Comparison of ENCODE assay signal across 8 mouse cellular contexts in genomic region chr10:80245600-80245999, GRCm38 (mm10). TPM values are rescaled to one million over a fixed set of nuclear protein-coding genes. Genes with fewer than 3 reads are reported as not detected.
DNase-seq lines count a peak whose midpoint lies in the region; ATAC-seq and TF ChIP-seq lines count a peak whose summit lies in the region.

No protein-coding gene starts in this region.

- H3K79me2 ChIP-seq in C2C12 (ENCODE audit: control insufficient read depth, insufficient read depth) = peaks cover 14% of the 10 kb centered on the region

- H3K27ac ChIP-seq in embryonic facial prominence, embryonic 12.5 days = peak overlapping the region; percentile 47; the same call in 1 of the 2 replicates
- peak overlapping the region; percentile 8; the same call in 1 of the 2 replicates for H3K27ac ChIP-seq in heart, embryonic 10.5 days
- H3K27ac ChIP-seq in kidney, embryonic 16.5 days (ENCODE audit: low read length) = no peak overlapping the region
- 0 out of 2 replicates have a peak overlapping the region, but pooled peaks have one; percentile 34 for H3K27ac ChIP-seq in liver, embryonic 15.5 days (replicated peaks)
- H3K27ac ChIP-seq in neural tube, embryonic 11.5 days (ENCODE audit: low read depth, low read length) = no peak overlapping the region

- no peaks in the 10 kb centered on the region for H3K27me3 ChIP-seq in C2C12 (ENCODE audit: control insufficient read depth, insufficient read depth, insufficient read length)
- no peaks in the 10 kb centered on the region for H3K27me3 ChIP-seq in embryonic facial prominence, embryonic 12.5 days
- no peaks in the 10 kb centered on the region for H3K27me3 ChIP-seq in heart, embryonic 10.5 days (ENCODE audit: insufficient read depth, poor library complexity, severe bottlenecking)
- no peaks in the 10 kb centered on the region for H3K27me3 ChIP-seq in kidney, embryonic 16.5 days (ENCODE audit: insufficient read depth, low read length)
- H3K27me3 ChIP-seq in liver, embryonic 15.5 days = no peaks in the 10 kb centered on the region
- H3K27me3 ChIP-seq in neural tube, embryonic 11.5 days (ENCODE audit: control insufficient read depth, insufficient read depth, low read length) = no peaks in the 10 kb centered on the region

- H3K4me3 ChIP-seq in C2C12 (ENCODE audit: insufficient read depth, poor library complexity, severe bottlenecking) = no peak overlapping the region
- no peak overlapping the region for H3K4me3 ChIP-seq in embryonic facial prominence, embryonic 12.5 days
- H3K4me3 ChIP-seq in heart, embryonic 10.5 days = peak overlapping the region; percentile 27; the same call in 1 of the 2 replicates
- H3K4me3 ChIP-seq in kidney, embryonic 16.5 days (ENCODE audit: low read length) = no peak overlapping the region
- no peak overlapping the region for H3K4me3 ChIP-seq in liver, embryonic 15.5 days (replicated peaks)
- no peak overlapping the region for H3K4me3 ChIP-seq in neural tube, embryonic 11.5 days (ENCODE audit: low read depth, low read length)

- peaks cover 11% of the 10 kb centered on the region for H3K79me3 ChIP-seq in C2C12 (ENCODE audit: low read depth)

- TF ChIP-seq CTCF in C2C12 (IDR thresholded peaks at IDR 0.05; ENCODE audit: control insufficient read depth, insufficient read depth, insufficient read length) = peak; percentile 33

- DNase-seq in adrenal gland, postnatal 36 days = peak; percentile 81 to 88
- peak; percentile 89 for DNase-seq in heart, embryonic 10.5 days (ENCODE audit: low spot score)
- peak; percentile 84 for DNase-seq in neural tube, embryonic 11.5 days (ENCODE audit: low spot score)
- DNase-seq in testis, postnatal 10 days (ENCODE audit: low spot score) = peak; percentile 87

- ATAC-seq in embryonic facial prominence, embryonic 12.5 days (ENCODE audit: insufficient number of reproducible peaks, insufficient read depth, low FRiP score, low TSS enrichment) = no peak
- ATAC-seq in kidney, embryonic 16.5 days (ENCODE audit: low FRiP score, low TSS enrichment) = no peak
- no peak for ATAC-seq in liver, embryonic 15.5 days (ENCODE audit: insufficient read depth)
- ATAC-seq in neural tube, embryonic 11.5 days (ENCODE audit: insufficient read depth, low FRiP score, low TSS enrichment) = no peak

- peaks cover 46% of the 10 kb centered on the region for H3K36me3 ChIP-seq in C2C12 (ENCODE audit: control insufficient read depth, insufficient read depth)
- H3K36me3 ChIP-seq in embryonic facial prominence, embryonic 12.5 days = peaks cover 42% of the 10 kb centered on the region
- peaks cover 41% of the 10 kb centered on the region for H3K36me3 ChIP-seq in heart, embryonic 10.5 days
- H3K36me3 ChIP-seq in kidney, embryonic 16.5 days (ENCODE audit: insufficient read depth, low read length) = peaks cover 37% of the 10 kb centered on the region
- H3K36me3 ChIP-seq in liver, embryonic 15.5 days (replicated peaks) = peaks cover 42% of the 10 kb centered on the region
- peaks cover 28% of the 10 kb centered on the region for H3K36me3 ChIP-seq in neural tube, embryonic 11.5 days (ENCODE audit: control insufficient read depth, insufficient read depth, low read length)

- no peak overlapping the region for H3K4me2 ChIP-seq in embryonic facial prominence, embryonic 12.5 days (replicated peaks)
- no peak overlapping the region for H3K4me2 ChIP-seq in kidney, embryonic 16.5 days (replicated peaks; ENCODE audit: low read depth, low read length)
- H3K4me2 ChIP-seq in liver, embryonic 15.5 days = 0 out of 2 replicates have a peak overlapping the region, but pooled peaks have one; percentile 8
- H3K4me2 ChIP-seq in neural tube, embryonic 11.5 days (ENCODE audit: low read depth) = no peak overlapping the region

- WGBS in embryonic facial prominence, embryonic 12.5 days = 2% methylated on average over 4 of the region's 4 CpGs
- 6% methylated on average over 4 of the region's 4 CpGs for WGBS in heart, embryonic 10.5 days
- 3% methylated on average over 4 of the region's 4 CpGs for WGBS in kidney, embryonic 16.5 days
- WGBS in liver, embryonic 15.5 days (ENCODE audit: insufficient replicate concordance) = 3% methylated on average over 4 of the region's 4 CpGs
- 2% methylated on average over 4 of the region's 4 CpGs for WGBS in neural tube, embryonic 11.5 days

- H3ac ChIP-seq in C2C12 (ENCODE audit: control insufficient read depth, insufficient read length, low read depth) = peak overlapping the region; percentile 36

- H3K4me1 ChIP-seq in embryonic facial prominence, embryonic 12.5 days = peaks cover 19% of the 10 kb centered on the region
- H3K4me1 ChIP-seq in heart, embryonic 10.5 days = peaks cover 32% of the 10 kb centered on the region
- H3K4me1 ChIP-seq in kidney, embryonic 16.5 days (ENCODE audit: insufficient read depth, low read length) = peaks cover 15% of the 10 kb centered on the region
- peaks cover 40% of the 10 kb centered on the region for H3K4me1 ChIP-seq in liver, embryonic 15.5 days (replicated peaks)
- peaks cover 9% of the 10 kb centered on the region; the same call in 1 of the 2 replicates for H3K4me1 ChIP-seq in neural tube, embryonic 11.5 days (ENCODE audit: control insufficient read depth, insufficient read depth, low read length)

- H3K9me3 ChIP-seq in embryonic facial prominence, embryonic 12.5 days = no peaks in the 10 kb centered on the region
- no peaks in the 10 kb centered on the region for H3K9me3 ChIP-seq in heart, embryonic 10.5 days
- no peaks in the 10 kb centered on the region for H3K9me3 ChIP-seq in kidney, embryonic 16.5 days (ENCODE audit: low read length)
- H3K9me3 ChIP-seq in liver, embryonic 15.5 days (replicated peaks) = no peaks in the 10 kb centered on the region
- H3K9me3 ChIP-seq in neural tube, embryonic 11.5 days (ENCODE audit: control insufficient read depth, low read length) = no peaks in the 10 kb centered on the region

- H3K9ac ChIP-seq in embryonic facial prominence, embryonic 12.5 days = peak overlapping the region; percentile 11; the same call in 1 of the 2 replicates
- 0 out of 2 replicates have a peak overlapping the region, but pooled peaks have one; percentile 49 for H3K9ac ChIP-seq in kidney, embryonic 16.5 days (replicated peaks; ENCODE audit: low read length)
- peak overlapping the region; percentile 15; the same call in 1 of the 2 replicates for H3K9ac ChIP-seq in liver, embryonic 15.5 days
- no peak overlapping the region for H3K9ac ChIP-seq in neural tube, embryonic 11.5 days (ENCODE audit: low read length)

TF ChIP-seq in C2C12, 6 proteins besides CTCF, POLR2A, EP300 and RAD21:
- TF ChIP-seq MAX (IDR thresholded peaks at IDR 0.05) = peak; percentile 40
- no peak for TF ChIP-seq CEBPB (IDR thresholded peaks at IDR 0.05; ENCODE audit: low read depth)

RNA-seq across cellular contexts. Expression of gene Ndufs7, which starts 3.3 kb away (rescaled TPM):
- 288 TPM for polyA plus RNA-seq in C2C12 (2012; fragmentation: generic; extraction: Trizol)
- total RNA-seq in adrenal gland, postnatal 36 days (2021) = 100 to 1,000 TPM; 266 to 279 TPM
- 260 and 269 TPM in 2 replicates for polyA plus RNA-seq in embryonic facial prominence, embryonic 12.5 days (2016; fragmentation: Nextera tagmentation; extraction: Ambion mirVana)
- 432 and 538 TPM in 2 replicates for polyA plus RNA-seq in heart, embryonic 10.5 days (2016; fragmentation: Nextera tagmentation; extraction: Ambion mirVana)
- polyA plus RNA-seq in kidney, embryonic 16.5 days (2015; fragmentation: Nextera tagmentation; extraction: Ambion mirVana) = 398 and 444 TPM in 2 replicates
- 228 and 236 TPM in 2 replicates for polyA plus RNA-seq in liver, embryonic 15.5 days (2015; fragmentation: Nextera tagmentation; extraction: Ambion mirVana)
- 247 and 261 TPM in 2 replicates for polyA plus RNA-seq in neural tube, embryonic 11.5 days (2014; fragmentation: Nextera tagmentation; extraction: Ambion mirVana)

RNA-seq across cellular contexts. Expression of gene Gamt, which starts 15.2 kb away (rescaled TPM):
- polyA plus RNA-seq in C2C12 (2012; fragmentation: generic; extraction: Trizol) = 48.3 TPM
- total RNA-seq in adrenal gland, postnatal 36 days (2021) = 100 to 1,000 TPM; 195 to 311 TPM
- 33.8 and 38.6 TPM in 2 replicates for polyA plus RNA-seq in embryonic facial prominence, embryonic 12.5 days (2016; fragmentation: Nextera tagmentation; extraction: Ambion mirVana)
- 61.2 and 72.0 TPM in 2 replicates for polyA plus RNA-seq in heart, embryonic 10.5 days (2016; fragmentation: Nextera tagmentation; extraction: Ambion mirVana)
- polyA plus RNA-seq in kidney, embryonic 16.5 days (2015; fragmentation: Nextera tagmentation; extraction: Ambion mirVana) = 38.1 and 38.3 TPM in 2 replicates
- polyA plus RNA-seq in liver, embryonic 15.5 days (2015; fragmentation: Nextera tagmentation; extraction: Ambion mirVana) = 112 and 138 TPM in 2 replicates
- polyA plus RNA-seq in neural tube, embryonic 11.5 days (2014; fragmentation: Nextera tagmentation; extraction: Ambion mirVana) = 35.1 and 37.7 TPM in 2 replicates

RNA-seq across cellular contexts. Expression of gene Dazap1, which starts 15.7 kb away (rescaled TPM):
- polyA plus RNA-seq in C2C12 (2012; fragmentation: generic; extraction: Trizol) = 159 TPM
- total RNA-seq in adrenal gland, postnatal 36 days (2021) = 10 to 100 TPM; 82.1 to 90.4 TPM
- polyA plus RNA-seq in embryonic facial prominence, embryonic 12.5 days (2016; fragmentation: Nextera tagmentation; extraction: Ambion mirVana) = 70.7 and 71.8 TPM in 2 replicates
- 40.2 and 58.0 TPM in 2 replicates for polyA plus RNA-seq in heart, embryonic 10.5 days (2016; fragmentation: Nextera tagmentation; extraction: Ambion mirVana)
- polyA plus RNA-seq in kidney, embryonic 16.5 days (2015; fragmentation: Nextera tagmentation; extraction: Ambion mirVana) = 52.7 and 55.4 TPM in 2 replicates
- polyA plus RNA-seq in liver, embryonic 15.5 days (2015; fragmentation: Nextera tagmentation; extraction: Ambion mirVana) = 26.0 and 27.2 TPM in 2 replicates
- 49.8 and 51.9 TPM in 2 replicates for polyA plus RNA-seq in neural tube, embryonic 11.5 days (2014; fragmentation: Nextera tagmentation; extraction: Ambion mirVana)

RNA-seq across cellular contexts. Expression of gene Mum1, which starts 19.4 kb away (rescaled TPM):
- polyA plus RNA-seq in C2C12 (2012; fragmentation: generic; extraction: Trizol) = 57.7 TPM
- total RNA-seq in adrenal gland, postnatal 36 days (2021) = 10 to 100 TPM; 20.4 to 21.2 TPM
- polyA plus RNA-seq in embryonic facial prominence, embryonic 12.5 days (2016; fragmentation: Nextera tagmentation; extraction: Ambion mirVana) = 85.1 and 93.4 TPM in 2 replicates
- 56.4 and 76.5 TPM in 2 replicates for polyA plus RNA-seq in heart, embryonic 10.5 days (2016; fragmentation: Nextera tagmentation; extraction: Ambion mirVana)
- polyA plus RNA-seq in kidney, embryonic 16.5 days (2015; fragmentation: Nextera tagmentation; extraction: Ambion mirVana) = 72.2 and 74.6 TPM in 2 replicates
- polyA plus RNA-seq in liver, embryonic 15.5 days (2015; fragmentation: Nextera tagmentation; extraction: Ambion mirVana) = 16.6 and 17.0 TPM in 2 replicates
- 59.6 and 61.8 TPM in 2 replicates for polyA plus RNA-seq in neural tube, embryonic 11.5 days (2014; fragmentation: Nextera tagmentation; extraction: Ambion mirVana)

RNA-seq across cellular contexts. Expression of gene Rps15, which starts 46.7 kb away (rescaled TPM):
- 5,397 TPM for polyA plus RNA-seq in C2C12 (2012; fragmentation: generic; extraction: Trizol)
- total RNA-seq in adrenal gland, postnatal 36 days (2021) = 1,000 to 10,000 TPM; 1,173 to 1,236 TPM
- polyA plus RNA-seq in embryonic facial prominence, embryonic 12.5 days (2016; fragmentation: Nextera tagmentation; extraction: Ambion mirVana) = 851 and 902 TPM in 2 replicates
- 774 and 882 TPM in 2 replicates for polyA plus RNA-seq in heart, embryonic 10.5 days (2016; fragmentation: Nextera tagmentation; extraction: Ambion mirVana)
- 899 and 901 TPM in 2 replicates for polyA plus RNA-seq in kidney, embryonic 16.5 days (2015; fragmentation: Nextera tagmentation; extraction: Ambion mirVana)
- 501 and 527 TPM in 2 replicates for polyA plus RNA-seq in liver, embryonic 15.5 days (2015; fragmentation: Nextera tagmentation; extraction: Ambion mirVana)
- polyA plus RNA-seq in neural tube, embryonic 11.5 days (2014; fragmentation: Nextera tagmentation; extraction: Ambion mirVana) = 857 and 860 TPM in 2 replicates

Comparison
In these comparisons a context has a peak if more than half of its experiments do, and no peak if none do; other contexts are left out.
1. H3K27ac ChIP-seq: peak in embryonic facial prominence, embryonic 12.5 days (single experiment), heart, embryonic 10.5 days (single experiment) and liver, embryonic 15.5 days (single experiment); none in kidney, embryonic 16.5 days (single experiment) and neural tube, embryonic 11.5 days (single experiment).
2. Peak in every context shown above with its lines, with median percentiles within 50 percentile points of each other: DNase-seq.